Mouse (Mus musculus): ENCODE measurements around the gene Tmem30c. TPM values are rescaled to one million over a fixed set of nuclear protein-coding genes. Genes with fewer than 3 reads are reported as not detected.

Gene Tmem30c
- total RNA-seq, 2 experiments from 2014 or later = not detected

DNA sequence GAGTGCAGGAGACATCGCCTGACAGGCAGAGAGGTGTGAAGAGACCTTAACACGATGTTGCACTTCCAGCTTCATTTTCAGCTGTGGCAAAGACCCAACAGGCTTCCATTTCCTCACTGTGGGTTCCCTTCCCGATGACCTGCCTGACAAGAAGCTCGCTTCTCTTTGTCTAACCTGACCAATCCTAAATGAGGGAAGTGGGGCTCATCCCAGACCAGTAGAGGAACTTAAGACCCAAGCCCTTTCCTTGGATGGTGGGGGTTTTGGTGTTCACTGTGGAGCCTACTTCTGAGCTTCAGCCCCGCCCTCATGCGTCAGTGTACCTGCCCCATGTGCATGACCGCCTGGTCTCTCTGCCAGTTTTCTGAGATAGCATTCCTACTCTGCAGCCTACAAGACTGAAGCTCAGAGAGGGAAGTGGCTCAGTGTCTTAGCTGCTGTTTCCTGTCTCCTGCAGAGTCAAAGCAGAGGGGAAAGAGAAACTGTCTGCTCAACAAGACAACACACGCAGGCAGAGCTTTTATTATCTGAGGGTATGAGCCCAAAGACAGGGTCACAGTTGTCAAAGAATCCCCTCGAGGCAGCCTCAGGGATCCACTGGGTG is 8.9 kb upstream of the Tmem30c start:
- peak; percentile 90 for ATAC-seq (replicated peaks; ENCODE audit: poor library complexity, severe bottlenecking)

DNA sequence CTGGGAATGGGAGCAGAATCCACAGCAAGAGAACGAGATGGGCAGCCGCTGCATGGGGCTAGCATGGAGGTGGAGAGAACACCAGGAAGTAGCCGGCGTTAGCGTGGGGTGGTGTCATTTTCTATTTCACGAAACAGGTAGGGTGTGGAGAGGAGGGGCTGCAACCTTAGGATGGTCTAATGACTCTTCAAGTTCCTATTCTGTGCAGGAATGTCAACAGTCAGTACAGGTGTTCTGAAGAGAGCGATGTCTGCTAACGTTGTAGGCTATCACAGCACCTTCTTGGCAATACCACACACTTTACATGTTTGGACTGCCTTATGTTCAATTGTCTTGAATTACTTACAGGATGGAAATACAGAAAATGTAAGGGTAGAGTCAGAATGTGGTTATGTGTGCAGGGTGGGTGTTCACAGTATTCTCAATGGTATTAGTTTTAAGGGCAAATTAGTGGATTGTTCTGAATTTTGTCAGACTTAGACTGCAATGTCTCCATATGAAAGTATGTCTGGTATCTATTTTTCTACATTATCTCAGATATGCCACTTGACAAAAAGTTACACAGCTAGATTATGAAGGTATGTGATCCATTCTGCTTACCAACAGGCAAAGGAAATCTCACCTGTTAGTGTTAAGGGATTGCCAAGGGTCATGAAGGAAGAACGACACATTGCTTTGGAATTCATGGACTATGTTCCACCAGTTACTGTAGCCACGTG is 2.7 kb upstream of the Tmem30c start:
- ATAC-seq (replicated peaks; ENCODE audit: poor library complexity, severe bottlenecking) = no peak

DNA sequence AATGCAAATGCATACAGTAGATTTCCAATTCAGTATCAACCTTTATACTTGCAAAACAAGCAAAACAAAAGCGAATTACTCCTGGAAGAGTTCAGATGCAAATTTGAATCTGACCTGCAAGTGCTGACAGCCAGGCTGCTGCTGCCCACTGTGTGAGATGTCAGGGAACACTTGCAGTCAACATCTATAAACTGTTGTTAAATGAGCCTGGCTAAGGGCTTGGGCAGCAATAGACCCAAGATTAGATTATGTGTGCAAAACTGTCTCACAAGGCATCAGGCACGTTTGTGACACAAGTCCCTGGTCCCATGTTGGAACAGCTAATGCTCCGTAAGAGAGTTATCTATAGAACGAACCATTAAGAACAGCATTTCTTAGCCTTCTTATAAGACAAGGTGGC is 369 bp downstream of the Tmem30c start:
- no peak for ATAC-seq (replicated peaks; ENCODE audit: poor library complexity, severe bottlenecking)

DNA sequence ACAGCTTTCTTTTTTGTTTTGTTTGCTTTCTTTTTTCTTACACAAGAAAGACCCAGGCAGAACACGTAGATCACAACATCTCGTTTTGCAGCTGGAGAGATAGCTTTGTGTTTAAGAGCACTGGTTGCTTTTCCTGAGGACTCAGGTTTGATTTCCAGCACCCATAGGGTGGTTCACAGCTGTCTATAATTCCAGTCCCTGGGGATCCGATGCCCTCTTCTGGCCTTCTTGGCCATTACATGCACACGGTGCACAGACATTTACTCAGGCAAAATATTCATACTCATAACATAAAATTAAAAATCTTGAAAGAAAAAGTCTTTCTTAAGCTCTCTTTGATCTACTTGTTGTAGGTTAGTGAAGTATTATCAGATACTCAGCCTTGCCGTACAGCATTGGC is 969 bp downstream of the Tmem30c start:
- ATAC-seq (replicated peaks; ENCODE audit: poor library complexity, severe bottlenecking) = no peak

DNA sequence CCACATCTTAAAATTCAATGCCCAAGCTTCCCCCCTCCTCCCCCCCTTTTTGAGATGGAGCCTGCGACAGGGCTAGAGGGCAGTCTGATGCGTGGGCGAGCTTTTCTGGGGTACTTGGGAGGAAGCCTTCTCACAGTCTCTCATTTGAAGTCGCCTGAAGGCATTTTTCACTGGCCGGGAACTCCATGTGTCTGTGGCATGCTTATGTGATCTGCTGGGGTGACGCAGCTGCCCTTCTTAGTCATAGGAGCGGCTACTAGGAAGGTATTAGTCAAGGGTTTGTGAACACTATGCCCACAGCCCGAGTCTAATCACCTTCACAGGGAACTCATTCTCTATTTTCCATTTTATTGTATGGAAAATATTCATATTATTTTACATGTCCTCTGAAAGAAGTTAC is 11.2 kb downstream of the Tmem30c start:
- ATAC-seq (replicated peaks; ENCODE audit: poor library complexity, severe bottlenecking) = no peak

DNA sequence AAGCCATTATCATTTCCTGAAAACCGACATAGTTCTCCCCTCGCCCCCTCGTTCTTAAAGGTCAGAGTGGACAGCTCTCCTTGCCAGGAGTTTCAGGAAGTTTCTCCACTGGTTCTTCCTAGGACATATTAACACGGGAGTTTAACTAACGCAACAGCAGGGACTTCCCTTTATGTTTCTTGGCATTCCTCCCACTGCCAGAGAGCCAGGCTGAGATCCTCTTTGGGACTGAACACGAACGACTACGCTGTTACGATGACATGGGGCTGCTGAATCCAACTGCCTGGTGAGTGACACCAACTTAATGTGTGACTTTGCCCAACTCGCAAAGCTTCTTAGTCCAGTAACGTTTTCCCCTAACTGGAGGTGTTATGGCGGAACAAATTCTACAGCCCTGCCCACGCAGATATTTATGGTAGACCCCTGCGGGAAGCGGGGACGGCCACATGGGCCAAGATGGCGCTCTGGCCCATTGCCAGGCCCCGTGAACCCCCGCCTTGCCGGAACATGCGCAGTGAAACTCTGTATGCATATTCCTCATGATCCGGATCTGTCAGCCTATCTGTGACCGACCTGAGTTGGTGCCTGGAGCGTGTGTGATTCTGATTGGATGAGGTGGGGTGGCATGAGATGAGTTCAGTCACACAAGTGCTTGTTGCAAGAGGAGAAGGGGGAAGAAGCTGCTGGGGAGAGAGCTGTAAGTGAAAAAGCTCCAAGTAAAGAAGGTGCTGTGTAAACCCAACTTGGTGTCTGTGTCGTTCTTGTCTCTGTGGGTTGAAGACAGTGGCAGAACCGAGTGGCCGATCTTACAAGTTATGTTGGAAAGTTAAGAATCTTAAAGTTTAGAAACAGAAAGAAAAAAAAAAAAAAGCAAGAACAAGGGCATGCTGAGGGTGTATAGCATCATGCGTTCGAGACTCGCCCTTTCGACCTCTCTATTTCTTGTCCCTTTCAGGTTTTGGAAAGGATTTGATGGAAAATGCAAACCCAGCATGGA is 12.1 kb downstream of the Tmem30c start:
- ATAC-seq (replicated peaks; ENCODE audit: poor library complexity, severe bottlenecking) = peak; percentile 94

DNA sequence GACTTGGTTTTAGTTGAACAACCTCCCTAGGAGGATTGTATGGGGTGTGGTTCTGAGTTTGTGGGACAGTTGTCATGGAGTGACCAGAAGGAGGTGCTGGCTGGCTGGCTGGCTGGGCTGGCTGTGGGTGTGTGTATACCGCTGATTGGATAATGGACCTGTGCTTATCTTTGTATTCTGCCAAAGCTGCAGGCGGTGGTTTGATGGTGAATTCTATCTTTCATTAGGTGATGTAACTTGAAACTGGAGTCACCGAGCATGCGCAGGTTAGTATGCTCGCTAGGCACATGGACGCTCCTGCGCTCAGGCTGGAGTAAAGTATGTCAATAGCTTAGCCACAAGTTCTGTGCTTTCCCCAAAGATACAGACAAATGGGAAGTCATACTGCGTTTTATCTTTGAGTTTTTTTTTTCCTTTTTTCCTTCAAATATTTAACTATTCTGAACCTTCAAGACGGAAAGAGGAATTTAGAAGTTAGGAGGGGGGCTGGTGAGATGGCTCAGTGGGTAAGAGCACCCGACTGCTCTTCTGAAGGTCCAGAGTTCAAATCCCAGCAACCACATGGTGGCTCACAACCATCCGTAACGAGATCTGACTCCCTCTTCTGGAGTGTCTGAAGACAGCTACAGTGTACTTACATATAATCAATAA is 13.6 kb downstream of the Tmem30c start:
- no peak for ATAC-seq (replicated peaks; ENCODE audit: poor library complexity, severe bottlenecking)

DNA sequence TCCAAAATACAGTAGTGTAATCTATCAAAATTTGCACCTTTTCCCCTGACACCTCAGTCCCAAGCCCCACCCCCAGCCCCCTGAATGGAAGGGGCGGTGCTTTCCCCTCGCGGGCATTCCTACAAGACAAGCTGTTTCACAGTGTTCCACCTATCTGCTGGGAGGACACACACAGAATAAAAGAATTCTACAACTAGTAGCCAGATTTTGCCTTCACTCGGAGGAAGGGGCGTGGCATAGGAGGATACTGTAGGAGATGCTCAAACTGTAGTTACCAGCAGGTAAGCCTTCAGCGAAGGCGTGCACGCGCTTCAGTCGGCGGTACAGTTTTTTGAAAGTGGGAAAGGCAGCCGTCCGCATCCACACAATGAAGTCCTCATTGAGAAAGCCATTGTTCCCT is 22.9 kb downstream of the Tmem30c start:
- ATAC-seq (replicated peaks; ENCODE audit: poor library complexity, severe bottlenecking) = no peak

DNA sequence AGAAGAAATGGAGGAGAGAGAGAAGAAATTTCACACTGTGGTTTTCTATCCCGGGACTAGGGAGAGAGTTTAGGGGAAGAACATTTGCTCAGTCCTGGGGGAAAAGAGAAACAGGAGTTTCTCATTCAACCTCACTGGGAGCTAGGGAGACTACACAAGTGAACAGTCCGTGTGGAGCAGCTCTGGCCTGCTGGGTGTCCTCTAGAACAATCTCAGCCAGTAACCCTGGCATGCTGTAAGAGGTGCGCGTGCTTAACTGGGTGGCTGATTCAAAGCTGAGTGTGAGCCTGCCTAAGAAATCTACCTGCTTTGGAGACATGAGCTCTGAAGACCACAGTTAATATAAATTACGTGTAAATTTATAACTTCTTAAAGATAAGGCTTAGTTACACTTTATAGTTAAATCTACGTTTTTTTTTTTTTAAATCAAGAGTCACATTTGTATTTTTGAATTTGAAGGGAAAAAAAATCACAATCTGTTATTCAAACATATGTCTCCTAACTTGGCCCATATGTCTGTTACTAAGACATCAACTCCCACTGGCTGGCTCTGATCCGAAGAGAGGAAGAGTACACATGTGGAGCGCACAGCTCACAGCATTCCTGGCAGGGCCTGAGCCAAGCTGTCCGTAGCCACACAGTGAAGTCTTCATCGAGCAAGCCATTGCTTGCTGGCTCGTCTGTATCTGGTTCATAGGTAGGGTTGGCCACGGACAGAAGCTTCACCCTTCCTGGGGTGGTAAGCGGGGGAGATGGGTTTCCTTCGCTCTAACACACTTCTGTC is 24.4 kb downstream of the Tmem30c start:
- ATAC-seq (replicated peaks; ENCODE audit: poor library complexity, severe bottlenecking) = no peak

DNA sequence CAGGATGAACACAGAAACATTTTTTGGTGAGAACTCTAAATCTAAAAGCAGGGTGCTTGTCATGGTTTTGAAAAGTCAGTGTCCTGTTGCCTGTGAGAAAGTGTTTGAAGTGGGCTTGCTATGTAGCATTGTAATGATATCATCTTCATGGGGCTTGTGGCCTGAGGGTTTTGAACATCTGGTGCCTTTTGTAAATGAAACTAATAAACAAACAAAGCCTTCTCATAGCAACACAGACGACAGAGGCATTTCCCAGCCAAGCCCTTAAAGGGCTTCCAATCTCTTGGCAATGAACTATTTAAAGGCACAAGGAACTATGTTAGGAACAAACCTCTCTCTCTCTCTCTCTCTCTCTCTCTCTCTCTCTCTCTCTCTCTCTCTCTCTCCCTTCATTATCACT is 25.6 kb downstream of the Tmem30c start:
- no peak for ATAC-seq (replicated peaks; ENCODE audit: poor library complexity, severe bottlenecking)

DNA sequence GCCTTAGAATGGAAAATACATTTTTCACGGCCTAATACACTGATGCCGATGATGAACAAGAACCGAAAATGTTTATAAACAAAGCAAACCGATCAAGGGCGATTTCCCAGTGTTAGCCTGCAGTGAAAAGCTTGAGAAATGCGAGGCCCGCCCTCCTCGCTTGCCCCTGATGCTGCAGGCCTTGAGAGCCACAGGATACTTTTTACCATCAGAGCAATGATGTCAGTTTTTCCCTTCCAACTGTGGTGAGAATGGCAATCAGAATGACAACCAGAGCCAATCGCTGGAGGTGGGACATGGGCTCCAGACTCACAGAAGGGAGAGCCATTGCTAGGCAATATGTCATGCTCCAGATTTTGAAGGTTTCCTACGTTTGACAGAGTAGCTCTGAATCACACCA is 32.5 kb downstream of the Tmem30c start:
- ATAC-seq (replicated peaks; ENCODE audit: poor library complexity, severe bottlenecking) = 0 out of 2 replicates have a peak, but pooled peaks have one; percentile 0

DNA sequence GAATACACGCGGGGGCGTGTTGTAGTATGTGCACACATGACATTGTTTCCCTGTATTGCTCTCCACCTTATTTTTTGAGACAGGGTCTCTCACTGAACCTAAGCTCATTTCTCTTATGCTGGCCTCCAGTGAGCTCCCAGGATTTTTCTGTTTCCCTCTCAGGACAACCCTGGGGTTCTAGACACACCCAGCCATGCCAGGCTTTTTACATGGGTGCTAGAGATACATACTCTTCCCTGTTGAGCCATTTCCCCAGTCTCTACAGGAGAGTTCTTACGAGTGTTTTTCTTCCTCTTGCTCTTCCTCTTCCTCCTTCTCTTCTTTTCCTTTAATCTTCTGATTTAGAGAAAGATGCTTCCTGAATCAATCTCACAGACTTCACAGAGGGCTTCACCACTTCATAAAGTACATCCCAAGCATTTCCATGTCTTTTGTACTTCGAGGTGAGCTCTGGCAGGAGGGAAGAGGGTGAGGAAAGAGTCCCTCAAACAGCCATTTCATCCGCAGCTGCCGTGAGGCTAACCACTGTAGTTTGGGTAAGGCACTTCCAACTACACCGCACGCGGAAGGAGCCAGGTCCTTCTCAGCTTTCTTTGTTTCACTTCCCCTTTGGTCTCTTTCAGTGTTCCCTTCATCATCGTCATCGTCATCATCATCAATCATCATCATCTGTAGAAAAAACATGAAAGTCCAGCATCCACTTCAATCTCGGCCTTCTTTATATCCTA is 33.1 kb downstream of the Tmem30c start:
- peak; percentile 94 for ATAC-seq (replicated peaks; ENCODE audit: poor library complexity, severe bottlenecking)

DNA sequence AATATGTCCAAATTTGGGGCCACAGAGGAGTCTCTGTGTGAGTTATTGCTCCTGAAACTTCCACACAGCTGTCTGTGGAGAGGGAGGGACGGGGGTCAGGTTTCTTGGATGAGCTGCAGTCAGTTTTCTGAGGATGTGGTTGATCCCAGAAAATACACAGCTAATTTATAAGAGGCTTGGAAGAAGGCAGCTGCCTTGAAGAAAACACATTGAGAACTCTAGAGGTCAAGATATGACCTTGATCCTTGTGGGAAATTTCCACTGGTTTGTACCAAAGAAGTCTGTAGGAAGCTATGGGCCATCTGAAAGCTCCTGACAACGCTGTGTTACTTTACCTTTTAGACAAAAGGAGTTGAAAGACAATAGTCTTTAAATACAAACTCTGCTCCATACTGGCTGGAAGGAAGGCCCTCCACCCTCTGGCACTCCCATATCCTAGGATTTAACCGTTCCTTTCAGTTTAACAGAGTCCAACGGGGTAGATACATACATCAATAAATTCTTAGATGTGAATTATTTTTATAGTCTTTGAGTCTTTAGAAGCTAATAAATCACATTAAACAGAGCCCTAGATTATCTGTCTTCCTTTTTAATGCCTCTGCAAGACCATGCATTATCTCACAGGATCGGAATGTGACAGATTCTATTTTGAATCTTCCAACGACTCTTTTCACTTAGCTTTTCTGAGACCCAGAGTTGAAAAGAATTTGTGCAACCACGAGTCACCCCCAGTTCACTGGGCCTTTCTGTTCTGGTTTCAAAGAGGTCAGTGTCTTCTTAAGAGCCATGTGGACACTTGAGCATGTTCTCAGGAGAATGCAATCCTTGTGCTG is 40.9 kb downstream of the Tmem30c start:
- no peak for ATAC-seq (replicated peaks; ENCODE audit: poor library complexity, severe bottlenecking)

DNA sequence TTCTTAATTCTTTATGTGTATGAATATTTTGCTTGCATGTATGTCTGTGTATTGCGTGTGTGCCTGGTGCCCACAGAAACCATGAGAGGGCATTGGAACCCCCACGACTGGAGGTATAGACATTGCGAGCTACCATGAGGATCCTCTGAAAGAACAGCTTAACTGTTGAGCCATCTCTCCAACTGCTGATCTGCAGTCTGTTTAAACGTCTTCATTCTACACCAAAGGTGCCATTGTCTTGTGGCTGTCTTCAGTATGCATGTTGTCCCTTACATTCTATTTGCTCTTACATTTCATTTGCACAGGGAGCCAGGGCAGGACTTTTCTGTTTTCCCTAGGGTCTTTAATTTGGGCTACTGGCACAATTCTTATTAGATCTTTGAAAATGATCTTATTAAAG is 41.7 kb downstream of the Tmem30c start:
- ATAC-seq (replicated peaks; ENCODE audit: poor library complexity, severe bottlenecking) = no peak

DNA sequence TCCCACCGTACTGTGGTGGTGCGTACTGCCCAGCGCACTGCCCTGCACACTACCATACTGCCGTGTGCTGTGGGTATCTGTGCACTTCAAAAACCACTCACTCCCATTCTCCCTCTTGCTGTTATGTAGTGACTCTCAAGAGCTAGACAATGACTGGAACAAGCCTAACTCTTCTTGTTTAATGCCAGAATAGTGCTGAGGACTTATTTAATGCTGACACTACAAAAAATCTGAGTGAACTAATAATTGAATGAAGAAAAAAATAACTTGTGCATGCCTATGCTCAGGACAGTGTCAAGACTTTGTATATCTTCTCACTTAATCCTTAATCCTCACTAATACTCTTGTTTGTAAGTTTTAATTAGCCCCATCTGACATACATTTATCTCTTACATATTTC is 45.2 kb downstream of the Tmem30c start:
- ATAC-seq (replicated peaks; ENCODE audit: poor library complexity, severe bottlenecking) = no peak

DNA sequence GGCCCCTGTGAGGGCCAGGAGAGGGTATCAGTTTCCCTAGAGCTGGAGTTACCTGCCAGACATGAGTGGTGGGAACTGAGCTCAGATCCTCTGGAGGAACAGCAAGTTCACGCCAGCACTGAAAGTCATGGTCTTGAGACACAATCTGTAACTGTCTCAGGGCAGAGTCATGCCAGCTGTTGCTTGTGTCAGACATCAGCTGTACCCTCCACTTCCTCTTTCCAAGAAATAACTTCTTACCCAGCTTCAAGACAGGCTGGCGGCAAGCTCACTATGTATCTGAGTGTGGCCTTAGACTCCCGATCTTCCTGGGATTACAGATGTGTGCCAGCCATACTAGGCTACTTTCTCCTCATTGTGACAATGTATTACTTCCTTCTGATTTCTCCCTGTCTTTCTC is 46.1 kb downstream of the Tmem30c start:
- ATAC-seq (replicated peaks; ENCODE audit: poor library complexity, severe bottlenecking) = peak; percentile 96

DNA sequence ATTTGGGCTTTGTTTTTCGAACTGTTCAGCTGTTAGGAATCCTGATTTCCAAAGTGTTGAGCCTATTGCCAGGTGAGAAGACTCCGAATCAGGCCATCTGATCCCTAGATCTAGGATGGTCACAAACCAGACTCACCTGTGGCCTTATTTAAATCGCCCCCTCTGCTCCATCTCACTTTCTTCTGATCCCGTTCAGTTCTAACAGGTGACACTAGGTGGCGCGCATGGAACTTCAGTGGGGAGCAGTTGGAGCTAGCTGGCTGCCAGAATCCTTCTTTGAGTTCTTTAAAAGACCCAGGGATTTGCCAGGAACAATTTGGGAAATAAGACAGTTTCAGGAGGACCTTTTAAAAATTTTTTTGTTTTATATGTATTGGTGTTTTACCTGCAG is 48.8 kb downstream of the Tmem30c start:
- peak; percentile 53 for ATAC-seq (replicated peaks; ENCODE audit: poor library complexity, severe bottlenecking)

DNA sequence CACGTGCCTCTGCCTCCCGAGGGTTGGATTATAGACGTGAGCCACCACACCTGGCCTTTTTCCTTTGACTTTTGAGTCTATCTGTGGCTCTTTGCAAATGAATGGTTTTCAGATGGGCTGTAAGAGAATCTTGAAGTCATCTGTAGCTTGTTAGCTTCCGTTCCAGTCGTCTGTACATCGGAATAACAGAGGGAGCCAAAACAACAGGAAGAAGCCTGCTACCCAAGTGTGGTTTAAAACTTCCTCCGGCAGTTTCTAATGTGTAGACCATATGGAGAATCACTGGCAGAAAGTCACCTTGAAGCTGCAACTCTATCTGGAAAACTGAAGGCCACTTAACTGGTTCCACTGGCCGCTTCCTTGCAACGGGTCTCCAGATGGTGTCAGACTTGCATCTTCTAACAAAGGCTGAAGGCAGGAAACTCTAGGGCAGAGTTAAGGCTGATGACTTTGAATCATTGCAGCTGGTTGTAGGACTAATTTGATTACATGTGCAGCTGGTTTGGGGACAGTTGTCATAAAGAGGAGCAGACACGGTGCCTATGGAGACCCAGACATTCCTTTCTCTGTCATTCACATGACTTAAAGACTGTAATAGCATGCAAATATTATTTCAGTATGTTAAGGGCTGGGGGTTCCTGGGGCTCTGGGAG is 49.3 kb downstream of the Tmem30c start:
- ATAC-seq (replicated peaks; ENCODE audit: poor library complexity, severe bottlenecking) = peak; percentile 15; the same call in 1 of the 2 replicates

Measured in granulocyte monocyte progenitor cell, adult 5-6 weeks (primary cell).